Mouse (Mus musculus) liver, adult 2 months (tissue): ENCODE measurements around the gene Ankrd65.

ENCODE experiments used
- CTCF ChIP-seq: fragments of 200-500 bp; IDR thresholded peaks from 2 replicates; pipeline ENCODE4 v1.5.1; 2011; ENCODE audit warnings: low read depth, low read length, control low read depth
- POLR2A ChIP-seq: fragments of 200-500 bp; IDR thresholded peaks from 2 replicates; pipeline ENCODE4 v1.6.1; 2011; ENCODE audit warnings: low read length, control low read depth; ENCODE audit not compliant: insufficient read depth; ENCODE audit errors: extremely low read depth

DNA sequence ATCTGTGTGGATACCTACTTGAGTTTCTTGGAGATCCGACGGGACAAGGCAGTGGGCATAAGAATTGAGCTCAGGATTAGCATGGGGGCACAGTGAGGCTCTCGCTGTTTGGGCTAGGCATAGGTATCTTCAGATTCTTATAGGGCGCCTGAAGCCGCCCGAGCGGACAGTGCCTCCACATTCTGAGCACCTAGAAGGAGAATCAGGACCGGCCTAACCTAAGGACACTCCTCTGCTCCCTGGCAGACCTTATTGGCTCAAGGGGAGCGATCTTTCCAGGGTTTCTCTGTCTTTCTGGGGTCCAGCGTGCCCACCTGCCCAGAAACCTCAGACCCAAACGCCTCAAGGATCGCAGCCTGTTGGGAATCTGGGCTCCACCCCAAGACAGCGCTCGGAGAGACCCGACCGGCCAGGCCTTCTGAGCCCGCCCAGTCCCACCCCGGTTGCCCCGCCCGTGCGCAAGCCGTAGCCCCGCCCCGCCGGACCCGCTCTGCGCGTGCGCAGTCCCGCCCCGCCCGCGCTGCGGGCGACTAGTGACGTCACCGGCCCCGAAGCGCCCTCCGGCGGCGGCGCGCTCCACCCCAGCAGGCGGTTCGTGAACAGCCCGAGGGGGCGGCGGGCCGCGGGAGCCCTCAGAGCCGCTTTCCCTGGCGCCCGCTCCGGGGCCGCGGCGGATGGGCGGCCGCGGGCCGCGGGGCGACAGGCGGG lies 56.8 kb downstream of the Ankrd65 start, which contains the start of gene Dvl1:
- TF ChIP-seq POLR2A (peak; percentile 51), CTCF (peak; percentile 53; the same call in 1 of the 2 replicates)
